Mouse (Mus musculus): Measurements from ENCODE around the gene Tnfsf13. TPM values are rescaled to one million over a fixed set of nuclear protein-coding genes. Genes with fewer than 3 reads are reported as not detected.
A peak's percentile ranks its signal among the peaks of the same experiment; 100 is the strongest.

Tnfsf13 gene
- total RNA-seq, 2 experiments from 2014 or later, result 0.64 to 1.1 TPM

DNA sequence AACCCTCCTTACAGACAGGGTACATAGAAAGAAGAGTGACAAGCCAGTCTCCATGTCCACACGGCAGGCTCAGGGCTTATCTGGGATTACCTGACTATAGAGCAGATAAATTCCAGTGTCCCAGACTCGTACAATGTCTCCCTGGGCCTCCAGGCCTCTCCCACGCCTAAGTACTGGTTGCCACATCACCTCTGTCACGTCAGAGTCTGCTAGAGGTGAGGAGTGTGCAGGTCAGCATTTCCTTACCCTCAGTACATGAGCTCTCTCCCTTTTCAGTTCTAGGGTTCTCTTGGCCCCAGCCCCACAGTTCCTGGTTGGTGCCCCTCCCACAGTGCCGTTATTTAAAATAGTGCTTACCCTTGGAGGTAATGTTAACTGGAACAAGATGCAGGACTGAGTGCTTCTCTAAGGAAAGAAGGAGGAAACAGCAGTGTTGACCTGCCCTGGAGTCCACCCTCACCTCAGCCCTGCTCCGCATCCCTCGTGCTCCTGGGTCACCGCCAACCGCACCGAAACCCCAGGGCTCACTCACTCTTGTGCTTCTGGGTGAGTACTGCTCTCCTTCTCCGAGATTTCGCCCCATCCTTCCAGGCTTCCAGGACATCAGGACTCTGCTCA, 1.3 kb downstream of the Tnfsf13 start:
- Histone ChIP-seq H3K27ac (peak overlapping the region; percentile 99), H3K4me3 (peak overlapping the region; percentile 72)
- DNase-seq, result no peak
- no peak for TF ChIP-seq CTCF (IDR thresholded peaks at IDR 0.05)
- intact Hi-C loops (cut with DNase I), result loop anchor here (2.0 to 5.0 kb wide), 3 partner anchors 23 to 193 kb away; partner anchors contain the start of genes Fgf11 and Tmem95

DNA sequence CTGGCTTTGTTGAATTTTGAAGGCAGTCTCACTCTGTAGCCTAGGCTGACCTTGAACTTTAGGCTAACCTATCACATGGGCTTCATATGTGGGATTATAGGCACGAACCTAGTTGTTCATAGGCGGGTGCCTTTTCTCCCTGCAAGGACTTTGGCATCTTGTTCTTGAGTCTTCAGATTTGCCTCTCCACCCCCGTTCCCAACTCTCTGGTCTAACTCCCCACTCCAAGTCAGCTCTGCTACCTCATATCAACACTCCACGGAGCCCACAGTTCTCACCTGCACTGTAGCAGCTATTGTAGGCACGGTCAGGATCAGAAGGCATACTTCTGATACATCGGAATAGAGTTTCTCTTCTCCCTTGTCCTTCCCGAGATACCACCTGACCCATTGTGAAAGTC, 2.0 kb downstream of the Tnfsf13 start:
- intact Hi-C loops (cut with DNase I), result loop anchor here (5.0 kb wide), 2 partner anchors 119 to 194 kb away; partner anchors contain the start of genes Fgf11 and Tmem95
- DNase-seq, result no peak
- Histone ChIP-seq H3K4me3 (no peak overlapping the region; the same call in 1 of the 2 replicates), H3K27ac (peak overlapping the region; percentile 99)
- no peak for TF ChIP-seq CTCF (IDR thresholded peaks at IDR 0.05)

DNA sequence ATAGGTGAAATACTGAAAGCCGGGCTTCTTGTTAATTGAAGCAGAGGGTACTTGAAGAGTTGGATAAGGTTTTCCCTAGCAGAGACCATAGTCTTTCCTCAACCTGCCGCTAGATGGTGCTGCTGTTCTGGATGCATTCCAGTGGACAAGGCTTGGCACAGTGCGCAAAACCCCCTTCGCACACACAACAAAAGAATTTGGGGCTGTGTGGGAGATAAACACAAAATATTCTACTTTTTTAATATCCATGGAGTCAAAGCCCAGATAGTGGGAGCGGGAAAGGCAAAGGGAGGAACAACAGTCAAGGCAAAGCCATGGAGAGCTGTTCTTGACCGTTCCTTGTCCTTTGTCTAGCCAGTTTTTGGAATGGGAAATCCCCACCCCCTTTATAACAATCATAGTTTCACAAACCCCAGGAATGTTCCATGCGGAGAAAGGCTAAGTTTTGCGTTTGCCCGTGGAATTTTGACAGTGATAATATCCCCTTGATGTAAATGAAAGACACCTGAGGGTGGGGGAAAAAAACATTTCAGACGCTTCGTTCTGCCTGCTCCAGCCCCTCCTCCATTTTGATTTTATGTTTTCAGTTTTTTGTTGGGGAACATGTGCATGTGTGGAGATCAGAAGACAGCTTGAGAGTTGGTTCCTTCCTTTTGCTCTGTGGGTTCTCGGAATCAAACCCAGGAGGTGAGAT, 2.6 kb downstream of the Tnfsf13 start:
- peak; percentile 93 for TF ChIP-seq CTCF (IDR thresholded peaks at IDR 0.05)
- intact Hi-C loops (cut with DNase I), result loop anchor here (1.0 to 5.0 kb wide), 4 partner anchors 32 to 194 kb away; partner anchors contain the start of genes Fgf11 and Tmem95
- Histone ChIP-seq H3K27ac (peak overlapping the region; percentile 99), H3K4me3 (peak overlapping the region; percentile 93)
- DNase-seq, result peak; percentile 88

DNA sequence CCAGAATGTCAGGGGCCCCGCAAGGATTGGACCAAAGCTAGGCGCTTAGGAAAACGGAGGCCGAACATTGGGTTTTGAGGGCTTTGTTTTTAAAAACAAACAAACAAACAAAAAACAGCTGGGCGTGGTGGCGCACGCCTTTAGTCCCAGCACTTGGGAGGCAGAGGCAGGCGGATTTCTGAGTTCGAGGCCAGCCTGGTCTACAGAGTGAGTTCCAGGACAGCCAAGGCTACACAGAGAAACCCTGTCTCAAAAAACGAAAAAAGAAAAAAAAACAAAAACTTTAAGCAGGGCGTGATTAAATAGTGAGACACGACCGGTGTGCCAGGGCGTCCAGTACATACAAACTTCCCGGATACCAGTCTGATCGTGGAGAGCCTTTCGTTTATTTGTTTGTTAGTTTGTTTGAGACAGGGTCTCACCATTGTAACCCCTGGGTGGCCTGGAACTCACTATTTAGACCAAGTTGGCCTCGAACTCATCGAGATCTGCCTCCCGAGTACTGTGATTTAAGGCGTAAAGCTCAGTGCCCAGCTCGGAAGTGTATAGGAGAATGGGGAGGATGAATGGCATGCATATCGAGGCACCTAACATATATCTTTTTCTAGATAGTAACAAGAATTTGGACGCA, 3.3 kb downstream of the Tnfsf13 start:
- no peak for DNase-seq
- Histone ChIP-seq H3K27ac (peak overlapping the region; percentile 99), H3K4me3 (peak overlapping the region; percentile 93)
- TF ChIP-seq CTCF (IDR thresholded peaks at IDR 0.05), result no peak
- intact Hi-C loops (cut with DNase I), result loop anchor here (1.0 to 5.0 kb wide), 4 partner anchors 33 to 195 kb away; partner anchors contain the start of genes Fgf11 and Tmem95

DNA sequence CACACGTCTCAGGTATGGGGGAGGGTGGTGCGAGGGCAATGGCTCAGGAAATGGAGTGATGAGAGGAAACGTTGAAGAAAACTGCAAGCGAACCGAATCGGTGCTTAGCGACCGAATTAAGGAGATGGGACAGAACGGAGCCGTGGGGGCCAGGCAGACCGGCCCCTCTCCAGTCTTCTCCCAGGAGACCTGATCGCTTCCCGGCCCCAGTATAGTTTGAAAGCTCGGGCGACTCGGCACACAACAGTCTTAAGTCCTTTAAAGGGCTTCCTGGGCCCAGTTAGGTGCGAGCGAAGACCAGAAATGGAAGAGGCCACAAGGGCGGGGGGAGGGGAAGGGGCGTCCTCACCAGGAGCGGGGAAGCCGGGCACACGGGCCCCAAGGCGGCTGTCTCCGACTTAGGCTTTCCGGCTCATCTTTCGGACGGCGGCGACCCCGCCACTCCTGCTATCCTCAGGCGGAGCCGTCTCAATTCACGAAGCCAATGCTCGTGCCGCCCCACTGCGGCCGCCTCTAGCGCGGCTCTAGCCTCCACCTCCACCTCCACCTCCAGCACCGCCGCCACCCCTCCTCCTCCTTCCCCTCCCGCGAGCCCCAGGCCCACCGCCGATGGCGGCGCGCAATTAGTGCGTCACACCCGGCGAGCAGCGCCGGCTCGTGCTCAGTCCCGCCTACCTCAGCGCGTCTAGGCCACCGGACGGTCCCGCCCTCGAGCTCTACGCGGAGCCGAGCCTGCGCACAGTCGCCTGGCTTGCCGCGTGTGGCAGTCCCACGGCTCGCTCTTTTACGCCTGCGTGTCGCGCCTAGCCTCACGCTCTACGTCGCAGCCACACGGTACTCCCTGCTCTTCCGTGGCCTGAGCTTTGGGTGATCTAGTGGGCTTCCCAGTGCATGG, 4.0 kb downstream of the Tnfsf13 start, which contains the start of gene Senp3:
Gene Senp3, minus strand, starts transcription at position 771 of the 895 bp plus-strand sequence.
- intact Hi-C loops (cut with DNase I), result loop anchor here (1.0 to 5.0 kb wide), 4 partner anchors 34 to 196 kb away; partner anchors contain the start of genes Fgf11 and Tmem95
- Histone ChIP-seq H3K4me3 (peak within 1 kb of the TSS; percentile 93), H3K27ac (peak within 1 kb of the TSS; percentile 99)
- no peak for TF ChIP-seq CTCF (IDR thresholded peaks at IDR 0.05)
- peak; percentile 99 for DNase-seq

DNA sequence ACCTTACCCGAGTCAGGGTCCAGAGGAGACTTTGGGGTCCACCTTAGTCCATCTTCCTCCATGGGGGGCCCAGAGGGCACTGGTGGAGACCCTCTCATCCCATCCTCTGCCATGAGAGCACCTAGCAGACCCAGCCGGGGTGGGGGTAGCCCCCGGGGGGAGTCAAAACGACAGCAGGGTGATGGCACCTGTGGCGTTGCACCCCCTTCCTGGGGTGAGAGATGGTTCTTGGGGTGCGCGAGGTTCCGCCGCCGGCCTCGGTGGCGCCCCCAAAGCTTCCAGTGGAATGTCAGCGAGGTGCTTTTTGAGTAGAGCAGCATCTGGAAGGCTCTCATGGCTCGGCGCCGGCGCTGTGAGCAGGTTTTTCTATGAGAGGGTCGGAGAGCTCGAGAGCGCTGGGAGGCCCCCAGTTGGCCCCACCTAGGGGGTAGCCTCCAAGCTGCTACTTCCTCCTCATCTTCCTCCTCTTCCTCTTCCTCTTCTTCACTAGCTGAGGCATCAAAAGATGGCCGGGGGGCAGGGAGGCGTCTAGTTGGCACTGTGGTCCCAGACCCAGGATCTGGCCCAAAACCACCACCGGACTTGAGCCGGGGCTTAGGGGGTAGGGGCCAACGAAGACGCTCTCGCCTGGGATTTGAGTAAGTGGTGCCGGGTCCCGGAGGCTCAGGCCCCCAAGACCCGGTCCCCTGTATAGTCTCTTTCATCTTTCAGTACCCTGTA, 5.3 kb downstream of the Tnfsf13 start:
- intact Hi-C loops (cut with DNase I), result loop anchor here (5.0 kb wide), 2 partner anchors 122 to 197 kb away; partner anchors contain the start of genes Fgf11 and Tmem95
- no peak for TF ChIP-seq CTCF (IDR thresholded peaks at IDR 0.05)
- no peak for DNase-seq
- H3K4me3 ChIP-seq, result peak overlapping the region; percentile 93
- no peak overlapping the region; the same call in 1 of the 2 replicates for H3K27ac ChIP-seq

DNA sequence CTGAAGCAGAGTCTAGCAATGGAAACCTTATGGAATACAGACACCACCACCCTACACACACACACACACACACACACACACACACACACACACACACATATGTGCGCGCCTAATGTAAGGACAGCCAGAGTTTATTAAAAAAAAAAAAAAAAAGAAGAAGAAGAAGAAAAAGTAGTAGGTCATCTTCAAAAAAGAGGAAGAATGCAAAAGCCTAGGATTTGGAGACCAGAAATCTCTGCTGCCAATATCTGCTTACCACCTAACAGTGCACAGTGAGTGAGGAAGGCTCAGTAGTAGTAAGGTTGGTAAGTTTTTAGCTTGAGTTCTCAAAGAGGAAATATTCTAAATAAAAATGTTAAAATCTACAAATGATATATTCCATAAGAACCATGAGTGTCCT, 6.4 kb downstream of the Tnfsf13 start:
- H3K27ac ChIP-seq, result no peak overlapping the region
- no peak for DNase-seq
- TF ChIP-seq CTCF (IDR thresholded peaks at IDR 0.05), result no peak
- intact Hi-C loops (cut with DNase I), result no loop called here
- H3K4me3 ChIP-seq, result no peak overlapping the region

DNA sequence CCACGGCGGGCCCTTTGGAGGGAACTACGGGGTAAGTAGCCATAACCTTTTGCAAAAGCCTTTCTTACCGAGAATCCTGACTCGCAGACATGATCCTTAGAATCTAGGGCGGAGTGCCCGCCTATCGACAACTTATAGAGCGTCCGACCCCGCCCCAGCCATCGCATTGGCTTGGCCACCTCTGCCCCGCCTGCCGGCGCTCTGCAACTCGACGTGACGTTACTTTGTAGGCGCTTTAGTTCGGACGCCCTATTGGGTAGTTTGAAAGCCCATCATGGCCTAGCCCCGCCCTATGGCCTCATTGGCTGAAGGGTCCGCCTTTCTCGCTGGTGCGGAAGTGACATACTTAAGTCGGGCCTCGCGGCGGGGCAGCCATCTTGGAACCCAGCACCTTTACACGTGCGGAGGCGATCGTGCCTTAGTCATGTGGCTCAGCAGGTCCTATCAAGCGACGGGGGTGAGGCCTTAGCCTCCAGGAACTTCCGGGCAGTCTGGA, 13.3 kb downstream of the Tnfsf13 start, which contains the start of gene Eif4a1:
Gene Eif4a1, minus strand, starts transcription at position 213 of the 496 bp plus-strand sequence.
- H3K27ac ChIP-seq, result peak within 1 kb of the TSS; percentile 97
- peak within 1 kb of the TSS; percentile 100 for H3K4me3 ChIP-seq
- no peak for TF ChIP-seq CTCF (IDR thresholded peaks at IDR 0.05)
- intact Hi-C loops (cut with DNase I), result no loop called here
- peak; percentile 99 for DNase-seq

DNA sequence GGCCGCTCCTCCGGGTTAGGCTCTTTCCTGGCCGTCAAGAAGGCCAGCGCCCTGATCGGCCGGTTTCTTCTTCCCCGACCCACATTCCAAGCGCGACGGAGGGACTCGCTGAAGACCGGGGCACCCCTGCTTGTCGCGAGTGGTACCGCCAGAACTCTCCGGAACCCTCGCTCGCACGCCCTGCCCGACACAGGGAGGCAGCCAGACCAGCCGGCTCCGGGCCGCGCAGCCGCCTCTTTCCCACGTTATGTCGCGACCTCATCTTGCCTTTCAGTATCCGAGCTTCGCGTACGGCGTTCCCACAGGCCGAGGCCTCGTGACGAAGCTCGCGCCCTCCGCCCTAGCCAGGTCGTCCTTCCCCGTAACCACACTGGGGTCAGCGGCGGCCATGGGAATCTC, 13.9 kb downstream of the Tnfsf13 start:
- no peak for DNase-seq
- Histone ChIP-seq H3K27ac (peak overlapping the region; percentile 97), H3K4me3 (peak overlapping the region; percentile 100)
- TF ChIP-seq CTCF (IDR thresholded peaks at IDR 0.05), result no peak; the same call in 1 of the 2 replicates
- intact Hi-C loops (cut with DNase I), result no loop called here

DNA sequence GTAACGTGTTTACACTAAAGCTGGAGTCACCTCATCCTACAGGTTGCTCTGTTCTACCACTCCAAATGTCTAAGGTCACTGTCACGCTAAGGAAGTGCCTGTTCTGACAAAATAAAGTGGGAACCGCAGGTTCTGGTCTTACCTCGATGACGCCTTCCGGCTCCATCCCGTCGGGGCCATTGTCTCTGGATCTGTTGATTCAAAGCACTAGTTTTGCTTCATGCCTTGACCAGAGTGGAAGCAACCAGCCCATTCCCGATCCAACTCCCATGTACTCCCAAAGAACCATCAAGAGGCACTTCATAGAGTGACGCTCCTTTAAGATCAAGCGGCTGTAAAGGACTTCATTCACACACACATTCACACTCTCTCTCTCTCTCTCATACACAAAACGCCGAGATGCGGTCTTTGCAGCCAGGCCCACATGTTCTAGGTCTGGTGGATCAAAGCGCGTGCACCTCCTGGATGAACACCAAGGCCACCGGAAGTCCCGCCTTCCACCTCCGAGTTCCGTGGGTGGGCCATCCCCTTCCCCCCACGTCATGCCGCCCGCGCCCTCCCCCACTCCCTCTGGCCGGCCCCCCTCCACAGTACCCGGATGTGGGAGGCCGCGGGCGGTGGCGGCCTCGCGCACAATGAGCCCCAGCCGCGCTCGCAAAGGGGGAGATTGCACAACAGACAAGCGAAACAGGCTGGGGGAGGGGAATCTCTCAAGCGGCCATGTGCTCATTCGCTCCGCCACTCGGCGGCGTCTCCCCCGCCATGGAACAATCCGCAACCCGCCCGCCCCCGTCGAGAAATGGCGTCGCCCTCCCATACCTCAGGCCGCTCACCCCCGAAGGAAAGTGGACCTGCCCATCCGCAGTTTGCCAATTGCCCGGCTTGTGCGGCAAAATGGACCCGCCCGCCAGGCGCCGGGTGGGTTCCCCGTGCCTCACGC, 14.5 kb downstream of the Tnfsf13 start:
- no peak; the same call in 1 of the 2 replicates for TF ChIP-seq CTCF (IDR thresholded peaks at IDR 0.05)

More for the DNA sequence above, 14.5 kb downstream of the Tnfsf13 start:
- intact Hi-C loops (cut with DNase I), result no loop called here
- Histone ChIP-seq H3K27ac (peak overlapping the region; percentile 97), H3K4me3 (peak overlapping the region; percentile 100)
- DNase-seq, result peak; percentile 98
